Mouse (Mus musculus): ENCODE results near the gene Eif4e1b. TPM values are rescaled to one million over a fixed set of nuclear protein-coding genes. Genes with fewer than 3 reads are reported as not detected.

Gene Eif4e1b
- total RNA-seq (2022): under 1 TPM in 1 of 4 experiments, not detected in 3; 0.35 TPM

- no peak for DNase-seq (ENCODE audit: low spot score in 2 of 2)
These were observed at the start of gene Eif4e1b for GRCm38 (mm10) chr13:54783698-54784097. TSS of gene Eif4e1b (plus strand) at chr13:54783998.

- DNase-seq (ENCODE audit: low spot score in 2 of 2): no peak
These were observed 46.9 kb upstream of the Eif4e1b start for GRCm38 (mm10) chr13:54736931-54737330.

- no peak for DNase-seq (ENCODE audit: low spot score in 2 of 2)
These were observed 46.1 kb upstream of the Eif4e1b start for GRCm38 (mm10) chr13:54737488-54738212.

- DNase-seq (ENCODE audit: low spot score in 2 of 2): no peak
These were observed 45.6 kb upstream of the Eif4e1b start for GRCm38 (mm10) chr13:54738213-54738601.

- DNase-seq (ENCODE audit: low spot score in 2 of 2): peak in 1 of 2 experiments; percentile 7
These were observed 37.7 kb upstream of the Eif4e1b start for GRCm38 (mm10) chr13:54746110-54746509.

- DNase-seq (ENCODE audit: low spot score in 2 of 2): no peak
These were observed 36.9 kb upstream of the Eif4e1b start for GRCm38 (mm10) chr13:54746896-54747295.

GRCm38 (mm10) chr13:54748190-54748589, 35.6 kb upstream of the Eif4e1b start:
- peak in 1 of 2 experiments; percentile 15 for DNase-seq (ENCODE audit: low spot score in 2 of 2)

- peak in 1 of 2 experiments; percentile 8 for DNase-seq (ENCODE audit: low spot score in 2 of 2)
These were observed 35.1 kb upstream of the Eif4e1b start for GRCm38 (mm10) chr13:54748721-54749060.

- DNase-seq (ENCODE audit: low spot score in 2 of 2): peak in 1 of 2 experiments; percentile 20
These were observed 34.5 kb upstream of the Eif4e1b start for GRCm38 (mm10) chr13:54749061-54749863.

- no peak for DNase-seq (ENCODE audit: low spot score in 2 of 2)
These were observed 33.9 kb upstream of the Eif4e1b start, which contains the start of gene Gprin1 for GRCm38 (mm10) chr13:54749864-54750411. TSS of gene Gprin1 (minus strand) at chr13:54749874.

- no peak for DNase-seq (ENCODE audit: low spot score in 2 of 2)
These were observed 33.1 kb upstream of the Eif4e1b start for GRCm38 (mm10) chr13:54750699-54751098.

- peak; percentile 91 to 92 for DNase-seq (ENCODE audit: low spot score in 2 of 2)
These were observed 31.1 kb upstream of the Eif4e1b start for GRCm38 (mm10) chr13:54752656-54753055.

GRCm38 (mm10) chr13:54753733-54754132, 30.1 kb upstream of the Eif4e1b start:
- no peak for DNase-seq (ENCODE audit: low spot score in 2 of 2)

- peak in 1 of 2 experiments; percentile 20 for DNase-seq (ENCODE audit: low spot score in 2 of 2)
These were observed 29.4 kb upstream of the Eif4e1b start for GRCm38 (mm10) chr13:54754169-54755080.

GRCm38 (mm10) chr13:54755201-54755830, 28.5 kb upstream of the Eif4e1b start:
- peak in 1 of 2 experiments; percentile 48 for DNase-seq (ENCODE audit: low spot score in 2 of 2)

- peak in 1 of 2 experiments; percentile 7 for DNase-seq (ENCODE audit: low spot score in 2 of 2)
These were observed 27.6 kb upstream of the Eif4e1b start for GRCm38 (mm10) chr13:54756156-54756712.

- no peak for DNase-seq (ENCODE audit: low spot score in 2 of 2)
These were observed 26.5 kb upstream of the Eif4e1b start for GRCm38 (mm10) chr13:54757093-54757830.

GRCm38 (mm10) chr13:54758045-54758755, 25.6 kb upstream of the Eif4e1b start:
- peak; percentile 89 to 90 for DNase-seq (ENCODE audit: low spot score in 2 of 2)

Measured in layer of hippocampus, adult 8-10 months (tissue).